Mouse (Mus musculus) intestine, embryonic 14.5 days (tissue): ENCODE measurements around the gene Psma3. TPM values are rescaled to one million over a fixed set of nuclear protein-coding genes. Genes with fewer than 3 reads are reported as not detected.
A peak's percentile ranks its signal among the peaks of the same experiment; 100 is the strongest.

ENCODE experiments used
- ATAC-seq: fragments of 200-750 bp; cut with Nextera tagmentation; replicated peaks from 2 replicates; pipeline ENCODE4 v1.8.0; 2017; ENCODE audit warnings: low read depth, moderate number of reproducible peaks, moderate TSS enrichment, moderate library complexity; ENCODE audit not compliant: low FRiP score, low TSS enrichment
- DNase-seq: peaks from one replicate; pipeline ENCODE4 v3.0.0-alpha.2; 2018; ENCODE audit warnings: low spot score
- H3K27ac ChIP-seq: fragments of 300-500 bp; sonication (generic); 2 replicates; pipeline ENCODE4 v1.5.1; 2014; ENCODE audit warnings: low read depth, mild to moderate bottlenecking, control low read depth
- H3K27me3 ChIP-seq: fragments of 300-500 bp; sonication (generic); replicated peaks from 2 replicates; pipeline ENCODE4 v1.6.1; 2014; ENCODE audit warnings: low read length, control low read depth; ENCODE audit not compliant: control insufficient read depth, insufficient read depth
- H3K36me3 ChIP-seq: fragments of 300-500 bp; sonication (generic); 2 replicates; pipeline ENCODE4 v1.6.1; 2014; ENCODE audit warnings: low read length, control low read depth; ENCODE audit not compliant: control insufficient read depth, insufficient read depth
- H3K4me1 ChIP-seq: fragments of 300-500 bp; sonication (generic); replicated peaks from 2 replicates; pipeline ENCODE4 v1.6.1; 2014; ENCODE audit warnings: low read length, control low read depth, mixed read lengths; ENCODE audit not compliant: control insufficient read depth, insufficient read depth
- H3K4me2 ChIP-seq: fragments of 300-500 bp; sonication (generic); 2 replicates; pipeline ENCODE4 v1.6.1; 2014; ENCODE audit warnings: low read length
- H3K4me3 ChIP-seq: fragments of 300-500 bp; sonication (generic); 2 replicates; pipeline ENCODE4 v1.5.1; 2014; ENCODE audit warnings: low read depth, low read length, control low read depth, mixed read lengths
- H3K9ac ChIP-seq: fragments of 300-500 bp; sonication (generic); 2 replicates; pipeline ENCODE4 v1.6.1; 2014; ENCODE audit warnings: mild to moderate bottlenecking, low read length
- H3K9me3 ChIP-seq: fragments of 300-500 bp; sonication (generic); 2 replicates; pipeline ENCODE4 v1.6.1; 2016; ENCODE audit warnings: low read length, control low read depth; ENCODE audit not compliant: control insufficient read depth
- WGBS: fragments of 180-500 bp; shearing (Covaris S2); extraction: QIAGEN DNeasy Blood & Tissue Kit; methylation state at CpG from one replicate; pipeline ENCODE4 v1.1.7; 2014; 5-methylcytosine and 5-hydroxymethylcytosine counted together
- polyA plus RNA-seq: library from polyadenylated mRNA; unstranded; fragments of >200 nt; fragmentation: Nextera tagmentation; extraction: Ambion mirVana; gene quantifications from 2 replicates; pipeline ENCODE4 v1.2.1, GENCODE M21; 2014

Gene Psma3
- polyA plus RNA-seq, 1 experiment from 2014 or later = 593 TPM

GRCm38 (mm10) chr12:71009769-71010168, 35.3 kb downstream of the Psma3 start:
- no peak for DNase-seq
- no peak overlapping the region for H3K4me2 ChIP-seq
- peaks cover 13% of the 10 kb centered on the region for H3K4me1 ChIP-seq
- no peaks in the 10 kb centered on the region for H3K27me3 ChIP-seq
- no peak overlapping the region for H3K9ac ChIP-seq
- 52% methylated on average over 4 of the region's 4 CpGs for WGBS
- H3K4me3 ChIP-seq = no peak overlapping the region
- H3K9me3 ChIP-seq = no peaks in the 10 kb centered on the region
- no peak overlapping the region for H3K27ac ChIP-seq
- H3K36me3 ChIP-seq = peaks cover 82% of the 10 kb centered on the region
- ATAC-seq = no peak

GRCm38 (mm10) chr12:71014845-71015362, 40.5 kb downstream of the Psma3 start:
- 1% methylated on average over 29 of the region's 32 CpGs for WGBS

GRCm38 (mm10) chr12:71015363-71016210, 41.2 kb downstream of the Psma3 start, which contains the start of gene Arid4a:
TSS of gene Arid4a (plus strand) at chr12:71015990.
- peak within 1 kb of the TSS; percentile 96 for H3K27ac ChIP-seq
- H3K9me3 ChIP-seq = no peaks in the 10 kb centered on the region
- H3K27me3 ChIP-seq = no peaks in the 10 kb centered on the region
- ATAC-seq (peak; percentile 100), DNase-seq (peak; percentile 95)
- WGBS = under 1% methylated on average over 61 of the region's 61 CpGs
- H3K36me3 ChIP-seq = peaks cover 44% of the 10 kb centered on the region
- H3K4me3 ChIP-seq = peak within 1 kb of the TSS; percentile 99
- H3K4me2 ChIP-seq = peak within 1 kb of the TSS; percentile 88
- peaks cover 17% of the 10 kb centered on the region for H3K4me1 ChIP-seq
- peak within 1 kb of the TSS; percentile 90 for H3K9ac ChIP-seq

More at GRCm38 (mm10) chr12:71014845-71015362, 40.5 kb downstream of the Psma3 start:
- ATAC-seq (no peak; the same call in 1 of the 2 replicates), DNase-seq (no peak)
- H3K27me3 ChIP-seq = no peaks in the 10 kb centered on the region
- peaks cover 17% of the 10 kb centered on the region for H3K4me1 ChIP-seq
- H3K9me3 ChIP-seq = no peaks in the 10 kb centered on the region
- peak overlapping the region; percentile 88 for H3K4me2 ChIP-seq
- H3K9ac ChIP-seq = peak overlapping the region; percentile 73
- peak overlapping the region; percentile 99 for H3K4me3 ChIP-seq
- H3K36me3 ChIP-seq = peaks cover 45% of the 10 kb centered on the region
- H3K27ac ChIP-seq = peak overlapping the region; percentile 95

- peak overlapping the region; percentile 90 for H3K9ac ChIP-seq
- peak overlapping the region; percentile 99 for H3K4me3 ChIP-seq
- peak overlapping the region; percentile 96 for H3K27ac ChIP-seq
- H3K4me2 ChIP-seq = peak overlapping the region; percentile 64
- H3K27me3 ChIP-seq = no peaks in the 10 kb centered on the region
- DNase-seq = peak; percentile 80
- H3K9me3 ChIP-seq = no peaks in the 10 kb centered on the region
- peaks cover 17% of the 10 kb centered on the region for H3K4me1 ChIP-seq
- peak; percentile 1 for ATAC-seq
- WGBS = 0% methylated on average over 12 of the region's 33 CpGs
- H3K36me3 ChIP-seq = peaks cover 44% of the 10 kb centered on the region
These were observed 41.7 kb downstream of the Psma3 start for GRCm38 (mm10) chr12:71016211-71016502.

GRCm38 (mm10) chr12:71016503-71017241, 42.3 kb downstream of the Psma3 start:
- H3K4me3 ChIP-seq = peak overlapping the region; percentile 99
- DNase-seq (peak; percentile 79), ATAC-seq (0 out of 2 replicates have a peak, but pooled peaks have one; percentile 16)
- H3K27me3 ChIP-seq = no peaks in the 10 kb centered on the region
- H3K27ac ChIP-seq = peak overlapping the region; percentile 96
- peaks cover 47% of the 10 kb centered on the region for H3K36me3 ChIP-seq
- peaks cover 17% of the 10 kb centered on the region for H3K4me1 ChIP-seq
- H3K9me3 ChIP-seq = no peaks in the 10 kb centered on the region
- H3K9ac ChIP-seq = peak overlapping the region; percentile 90
- WGBS = 1% methylated on average over 44 of the region's 82 CpGs
- H3K4me2 ChIP-seq = peak overlapping the region; percentile 64

- Histone ChIP-seq H3K27ac (peak overlapping the region; percentile 96; the same call in 1 of the 2 replicates), H3K4me2 (peak overlapping the region; percentile 64), H3K9ac (peak overlapping the region; percentile 90), H3K27me3 (no peaks in the 10 kb centered on the region), H3K36me3 (peaks cover 46% of the 10 kb centered on the region), H3K4me3 (peak overlapping the region; percentile 99), H3K4me1 (peaks cover 17% of the 10 kb centered on the region), H3K9me3 (no peaks in the 10 kb centered on the region)
- DNase-seq (no peak), ATAC-seq (no peak)
- 12% methylated on average over 5 of the region's 5 CpGs for WGBS
These were observed 42.8 kb downstream of the Psma3 start for GRCm38 (mm10) chr12:71017242-71017571.

GRCm38 (mm10) chr12:71017827-71018226, 43.4 kb downstream of the Psma3 start:
- peak overlapping the region; percentile 90; the same call in 1 of the 2 replicates for H3K9ac ChIP-seq
- H3K27me3 ChIP-seq = no peaks in the 10 kb centered on the region
- 77% methylated on average over 10 of the region's 10 CpGs for WGBS
- H3K27ac ChIP-seq = no peak overlapping the region
- H3K9me3 ChIP-seq = no peaks in the 10 kb centered on the region
- peak overlapping the region; percentile 99; the same call in 1 of the 2 replicates for H3K4me3 ChIP-seq
- H3K36me3 ChIP-seq = peaks cover 47% of the 10 kb centered on the region
- H3K4me2 ChIP-seq = peak overlapping the region; percentile 64
- DNase-seq (no peak), ATAC-seq (no peak)
- H3K4me1 ChIP-seq = peaks cover 16% of the 10 kb centered on the region

GRCm38 (mm10) chr12:71019211-71019610, 44.8 kb downstream of the Psma3 start:
- Histone ChIP-seq H3K27me3 (no peaks in the 10 kb centered on the region), H3K9ac (no peak overlapping the region), H3K27ac (no peak overlapping the region), H3K4me3 (no peak overlapping the region), H3K4me2 (no peak overlapping the region), H3K9me3 (no peaks in the 10 kb centered on the region), H3K36me3 (peaks cover 50% of the 10 kb centered on the region), H3K4me1 (peaks cover 6% of the 10 kb centered on the region)
- WGBS = 93% methylated on average over 8 of the region's 8 CpGs
- peak; percentile 49 for DNase-seq
- no peak for ATAC-seq
